Mouse (Mus musculus): ENCODE measurements around the gene Fam131b. TPM values are rescaled to one million over a fixed set of nuclear protein-coding genes. Genes with fewer than 3 reads are reported as not detected.
A peak's percentile ranks its signal among the peaks of the same experiment; 100 is the strongest.

Fam131b gene
- polyA plus RNA-seq, 1 experiment from 2014 or later = 0.07 TPM

DNA sequence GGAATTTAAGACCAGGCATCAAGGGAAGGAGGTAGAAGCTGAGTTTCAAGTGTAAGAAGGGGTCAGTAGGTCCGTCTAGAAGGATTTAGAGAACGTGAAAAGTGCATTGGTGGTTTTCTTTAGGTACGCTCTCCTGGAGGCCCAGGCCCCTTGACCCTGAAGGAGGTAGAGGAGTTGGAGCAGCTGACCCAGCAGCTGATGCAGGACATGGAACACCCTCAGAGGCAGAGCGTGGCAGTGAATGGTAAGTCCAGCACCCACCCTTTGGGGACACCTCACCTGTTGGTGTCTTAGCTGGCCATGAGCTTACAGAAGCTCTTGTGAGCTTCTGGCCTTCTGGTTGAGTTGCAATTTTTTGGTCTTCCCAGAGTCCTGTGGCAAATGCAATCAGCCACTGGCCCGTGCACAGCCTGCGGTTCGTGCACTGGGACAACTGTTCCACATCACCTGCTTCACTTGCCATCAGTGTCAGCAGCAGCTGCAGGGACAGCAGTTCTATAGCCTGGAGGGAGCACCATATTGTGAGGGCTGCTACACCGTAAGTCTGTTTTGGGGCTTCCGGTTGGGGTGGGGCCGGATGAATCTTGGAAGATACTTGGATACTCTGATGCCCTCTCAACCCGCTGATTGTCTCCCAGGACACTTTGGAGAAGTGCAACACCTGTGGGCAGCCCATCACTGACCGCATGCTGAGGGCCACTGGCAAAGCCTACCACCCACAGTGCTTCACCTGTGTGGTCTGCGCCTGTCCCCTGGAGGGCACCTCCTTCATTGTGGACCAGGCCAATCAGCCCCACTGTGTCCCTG lies 31.6 kb upstream of the Fam131b start:
- no peak for DNase-seq (ENCODE audit: low spot score)

GRCm38 (mm10) chr6:42355366-42355765 lies 30.9 kb upstream of the Fam131b start:
- no peak for DNase-seq (ENCODE audit: low spot score)

- DNase-seq (ENCODE audit: low spot score) = peak; percentile 16
These were observed 29.9 kb upstream of the Fam131b start for GRCm38 (mm10) chr6:42354076-42355019.

DNA sequence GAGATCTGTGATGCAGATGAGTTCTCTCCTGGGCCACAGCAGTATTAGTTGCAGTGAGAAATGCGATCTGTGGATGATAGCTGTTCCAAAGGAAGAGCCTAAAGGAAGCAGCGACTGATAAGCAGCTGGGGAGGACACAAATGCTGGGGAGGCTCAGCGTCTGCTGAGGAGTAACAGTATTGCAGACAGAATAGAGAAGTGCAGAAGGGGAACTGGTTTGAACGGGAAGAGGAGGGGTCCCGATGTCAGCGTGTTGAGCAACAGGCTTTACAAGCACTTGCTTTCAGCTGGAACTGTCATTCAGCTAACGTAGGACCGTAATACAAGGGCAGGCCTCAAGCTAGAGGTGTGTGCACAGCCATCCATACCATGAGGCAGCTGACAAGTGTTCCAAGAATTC lies 28.7 kb upstream of the Fam131b start:
- DNase-seq (ENCODE audit: low spot score) = no peak

GRCm38 (mm10) chr6:42352486-42352846 lies 28.0 kb upstream of the Fam131b start:
- DNase-seq (ENCODE audit: low spot score) = no peak

DNA sequence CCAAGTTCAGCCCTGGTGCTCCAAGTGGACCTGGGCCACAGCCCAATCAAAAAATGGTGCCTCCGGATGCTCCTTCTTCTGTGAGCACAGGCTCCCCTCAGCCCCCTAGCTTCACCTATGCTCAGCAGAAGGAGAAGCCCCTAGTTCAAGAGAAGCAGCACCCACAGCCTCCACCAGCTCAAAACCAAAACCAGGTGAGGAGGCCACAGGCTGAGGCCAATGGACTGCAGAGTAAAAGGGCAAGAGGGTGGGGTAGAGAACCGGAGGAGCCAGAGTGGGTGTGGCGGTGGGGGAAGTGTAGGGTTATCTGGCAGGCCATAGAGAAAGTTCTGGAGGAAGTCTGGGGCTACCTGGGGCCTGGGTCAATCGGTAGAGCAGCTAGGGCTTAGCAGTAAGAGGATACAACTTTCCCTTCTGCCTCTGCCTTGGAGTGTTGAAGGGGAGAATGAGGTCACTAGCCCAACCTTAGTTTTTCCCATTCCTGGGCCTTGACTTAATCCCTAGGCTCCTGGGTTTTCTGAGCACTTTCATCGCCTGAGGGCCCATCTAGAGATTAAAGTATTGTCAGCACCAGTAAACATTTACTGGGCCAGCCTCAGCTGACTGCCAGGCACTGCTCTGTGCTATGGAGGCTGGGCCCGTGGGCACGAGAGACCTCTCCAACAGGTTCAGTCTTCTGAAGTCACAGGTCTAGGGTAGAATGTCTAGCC lies 27.5 kb upstream of the Fam131b start:
- DNase-seq (ENCODE audit: low spot score) = no peak

- no peak for DNase-seq (ENCODE audit: low spot score)
These were observed 26.7 kb upstream of the Fam131b start for GRCm38 (mm10) chr6:42350968-42351775.

DNA sequence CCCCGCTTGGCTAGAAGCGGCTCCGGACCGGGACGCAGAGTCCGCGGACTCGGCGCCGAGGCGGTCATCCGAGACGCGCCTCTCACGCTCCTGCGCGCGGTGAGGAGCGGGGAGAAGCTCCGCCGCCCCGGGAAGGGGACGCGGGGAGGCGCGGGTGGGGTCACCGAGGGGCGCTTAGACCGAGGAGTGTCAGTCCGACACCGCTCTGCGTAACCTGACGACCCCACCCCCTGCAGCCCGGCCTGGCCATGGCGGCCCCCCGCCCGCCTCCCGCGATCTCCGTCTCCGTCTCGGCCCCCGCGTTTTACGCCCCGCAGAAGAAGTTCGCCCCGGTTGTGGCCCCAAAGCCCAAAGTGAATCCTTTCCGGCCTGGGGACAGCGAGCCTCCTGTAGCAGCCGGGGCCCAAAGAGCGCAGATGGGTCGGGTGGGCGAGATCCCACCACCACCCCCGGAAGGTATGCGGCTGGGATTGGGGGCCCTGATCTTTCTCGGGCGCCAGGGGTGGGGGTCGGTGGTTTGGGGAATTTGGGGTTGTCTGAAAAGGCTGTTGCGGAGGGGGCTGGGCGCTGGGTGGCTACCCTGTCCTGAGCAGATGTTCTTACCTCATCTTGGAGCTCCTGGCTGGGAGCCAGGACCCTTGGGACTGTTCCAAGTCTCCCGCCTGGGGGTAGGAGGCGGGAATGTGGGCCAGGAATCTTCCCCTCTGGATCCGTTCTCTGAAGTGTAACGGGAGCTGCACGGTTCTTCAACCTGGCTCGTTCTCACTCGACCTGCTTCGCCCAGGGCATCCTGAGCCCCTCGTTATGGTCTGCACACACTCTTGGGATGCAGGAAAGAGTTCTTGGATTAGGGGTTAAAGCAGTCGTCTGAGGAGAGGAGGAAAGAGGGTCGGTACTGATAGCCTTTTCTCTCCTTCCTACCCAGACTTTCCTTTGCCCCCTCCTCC lies 25.9 kb upstream of the Fam131b start:
- peak; percentile 32 for DNase-seq (ENCODE audit: low spot score)

DNA sequence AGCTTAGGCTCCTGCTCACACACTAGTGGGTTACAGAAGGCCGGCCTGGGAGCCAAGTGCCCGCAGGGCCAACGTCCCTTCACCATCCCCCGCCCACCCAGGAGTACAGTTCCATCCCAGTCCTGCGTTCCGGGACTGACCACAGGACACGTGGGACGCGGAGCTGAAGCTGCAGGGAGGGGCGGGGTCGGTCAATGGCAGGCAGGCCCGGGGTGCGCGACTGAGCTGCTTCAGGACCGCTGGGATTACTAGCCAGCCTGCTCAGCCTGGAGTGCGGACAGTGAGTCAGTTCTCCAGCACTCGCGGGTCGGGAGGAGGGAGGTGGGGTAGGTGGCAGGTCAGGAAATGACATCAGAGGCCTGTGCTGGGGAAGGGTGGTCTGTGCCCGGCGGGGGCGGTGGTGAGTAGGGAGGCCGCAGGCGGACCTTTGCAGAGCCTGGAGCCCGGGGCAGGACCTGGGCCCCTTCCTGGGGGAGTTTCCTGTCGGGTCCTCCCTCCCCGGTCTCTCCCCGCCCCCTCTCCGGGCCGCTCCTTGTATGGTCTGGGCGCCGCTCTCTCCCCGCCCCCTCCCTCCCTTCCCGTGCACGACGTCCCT lies 25.1 kb upstream of the Fam131b start, which contains the start of gene Zyx:
Zyx (plus strand) TSS at position 205 of the 595 bp plus-strand sequence.
- peak; percentile 77 for DNase-seq (ENCODE audit: low spot score)

GRCm38 (mm10) chr6:42349006-42349425 lies 24.6 kb upstream of the Fam131b start:
- peak; percentile 73 for DNase-seq (ENCODE audit: low spot score)

DNA sequence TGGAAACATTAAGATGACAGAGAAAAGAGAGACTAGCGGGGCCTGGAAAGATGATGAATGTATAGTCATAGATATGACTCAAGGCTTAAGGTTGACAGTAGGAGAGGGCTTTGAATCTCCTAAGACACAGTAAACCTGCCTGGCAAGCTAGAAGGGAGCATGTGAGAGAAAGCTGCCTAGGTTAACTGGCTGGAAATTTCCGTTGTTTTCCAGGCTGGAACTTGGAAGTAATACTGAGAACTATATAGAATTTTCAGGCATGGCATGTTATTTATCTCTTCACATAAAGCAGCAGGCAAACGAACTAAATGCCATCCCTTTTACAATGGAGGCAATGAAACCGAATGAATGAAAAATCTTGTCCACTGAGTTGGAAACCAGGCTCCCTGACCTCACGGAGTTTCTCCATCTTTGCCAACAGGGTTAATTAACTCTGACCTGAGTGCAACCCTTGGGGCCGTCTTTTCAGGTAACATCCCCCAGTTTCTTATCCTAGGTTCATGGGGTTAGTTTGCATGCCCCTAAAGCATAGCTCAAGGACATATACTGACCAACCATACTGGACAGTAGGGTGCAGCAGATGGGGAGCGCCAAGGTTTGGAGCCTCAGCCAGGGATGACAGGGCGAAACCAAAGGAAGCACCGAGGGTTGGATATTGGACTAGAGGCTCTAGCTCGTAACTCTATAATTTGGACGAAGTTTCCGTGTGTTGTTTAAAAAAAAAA lies 24.0 kb upstream of the Fam131b start:
- DNase-seq (ENCODE audit: low spot score) = no peak

- peak; percentile 17 for DNase-seq (ENCODE audit: low spot score)
These were observed 19.8 kb upstream of the Fam131b start for GRCm38 (mm10) chr6:42344255-42344654.

DNA sequence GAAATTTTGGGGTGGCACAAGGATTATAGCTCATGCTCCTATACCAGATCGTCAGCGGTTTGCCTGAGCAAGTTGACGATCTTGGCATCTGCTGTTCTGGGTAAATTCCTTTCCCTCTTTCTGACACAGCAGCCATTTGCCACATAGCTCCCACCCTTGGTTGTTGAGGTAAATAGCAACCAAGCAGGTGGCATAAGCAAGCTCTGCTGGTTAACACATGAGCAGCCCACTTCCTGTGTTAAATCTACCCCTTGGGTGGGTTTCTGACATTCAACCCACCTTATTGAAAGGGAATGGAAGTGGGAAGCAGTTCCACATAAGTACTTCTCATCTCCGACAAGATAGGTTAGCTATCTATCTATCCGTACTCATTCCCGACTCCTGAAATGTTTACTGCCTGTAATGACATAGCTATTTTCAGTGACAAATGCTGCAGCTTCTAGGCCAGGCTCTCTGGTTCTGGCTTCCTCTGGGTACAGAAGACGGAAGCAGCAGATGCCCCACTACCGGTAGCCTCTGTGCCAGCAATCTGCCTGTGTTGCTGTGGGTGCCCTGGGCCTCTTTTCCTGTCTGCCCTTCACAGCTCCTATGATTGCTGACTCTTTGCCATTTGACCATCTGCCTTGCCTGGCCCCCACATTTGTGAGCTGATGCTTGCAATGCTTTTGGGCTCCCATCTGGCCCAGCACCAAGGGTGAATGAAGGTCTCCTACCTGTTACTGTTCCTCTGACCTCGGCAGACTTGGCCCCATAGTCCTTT lies 19.1 kb upstream of the Fam131b start:
- DNase-seq (ENCODE audit: low spot score) = peak; percentile 84

DNA sequence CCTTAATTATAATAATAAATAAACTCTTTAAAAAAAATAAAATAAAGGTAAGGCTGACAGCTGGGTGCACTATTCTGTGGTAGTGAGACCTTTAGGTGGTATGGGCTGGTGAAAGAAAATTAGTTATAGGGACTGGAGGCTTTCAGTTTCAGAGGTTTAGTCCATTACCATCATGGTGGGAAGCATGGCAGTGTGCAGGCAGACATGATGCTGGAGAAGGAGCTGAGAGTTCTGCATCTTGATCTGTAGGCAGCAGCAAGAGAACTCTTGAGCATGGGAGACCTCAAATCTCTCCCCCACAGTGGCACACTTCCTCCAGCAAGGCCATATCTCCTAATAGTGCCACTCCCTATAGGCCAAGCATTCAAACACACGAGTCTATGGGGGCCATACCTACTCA lies 17.7 kb upstream of the Fam131b start:
- DNase-seq (ENCODE audit: low spot score) = no peak

DNA sequence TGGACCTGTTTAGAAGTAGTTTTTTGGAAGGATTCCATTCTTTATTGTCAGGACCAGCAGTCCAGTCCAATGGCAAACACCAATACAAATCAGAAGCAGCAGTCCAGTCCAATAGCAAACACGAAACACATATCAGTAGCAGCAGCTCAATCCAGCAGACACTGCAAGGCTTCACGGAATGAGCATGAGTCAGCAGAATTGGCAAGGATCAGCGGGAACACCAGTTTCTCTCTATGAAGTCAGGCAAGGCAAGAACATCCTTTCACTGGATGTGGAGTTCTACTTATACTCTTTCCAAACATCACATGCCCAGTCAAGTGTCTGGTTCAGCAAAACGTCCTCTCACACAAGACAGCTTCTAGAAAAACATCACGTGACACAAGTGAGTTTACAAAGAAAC lies 15.5 kb upstream of the Fam131b start:
- DNase-seq (ENCODE audit: low spot score) = no peak

- no peak for DNase-seq (ENCODE audit: low spot score)
These were observed 14.7 kb upstream of the Fam131b start for GRCm38 (mm10) chr6:42339189-42339588.

DNA sequence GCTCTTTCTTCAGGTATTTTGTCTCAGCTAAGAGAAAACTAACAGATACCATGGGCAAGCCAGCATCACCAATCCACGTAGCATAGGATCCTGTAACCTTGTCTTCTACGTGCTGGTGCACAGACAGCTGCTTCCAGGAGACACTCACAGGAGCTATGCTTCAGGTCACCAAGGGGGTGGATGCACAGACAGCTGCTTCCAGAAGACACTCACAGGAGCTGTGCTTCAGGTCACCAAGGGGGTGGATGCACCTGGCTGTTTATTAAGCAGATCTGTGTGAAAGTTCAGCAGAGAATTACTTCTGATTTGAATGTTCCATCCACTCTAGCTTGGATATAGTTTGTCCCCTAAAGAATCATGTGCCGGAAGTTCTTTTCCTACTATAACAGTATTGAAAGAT lies 6.5 kb upstream of the Fam131b start:
- no peak for DNase-seq (ENCODE audit: low spot score)

- no peak for DNase-seq (ENCODE audit: low spot score)
These were observed 5.8 kb upstream of the Fam131b start for GRCm38 (mm10) chr6:42330216-42330615.

Data from thymus, postnatal 0 days (tissue).